Mouse (Mus musculus): ENCODE measurements at regions not wholly inside any gene's neighbourhood (a gene's known extent, or its start where the extent isn't known, plus 50 kb on each side); places are given as distances from the start of the nearest gene placed in this dataset.

GRCm38 (mm10) chr1:143001112-143001511 lies 639.4 kb upstream of the B3galt2 start:
- no peak overlapping the region for H3K27ac ChIP-seq
- no peaks in the 10 kb centered on the region for H3K36me3 ChIP-seq
- no peaks in the 10 kb centered on the region for H3K9me3 ChIP-seq
- H3K4me1 ChIP-seq (replicated peaks) = no peaks in the 10 kb centered on the region
- 86% methylated on average over 3 of the region's 3 CpGs for WGBS
- H3K27me3 ChIP-seq (ENCODE audit: insufficient read depth, poor library complexity, severe bottlenecking) = no peaks in the 10 kb centered on the region
- H3K4me3 ChIP-seq = no peak overlapping the region
- no peak for DNase-seq (ENCODE audit: low spot score)

DNA sequence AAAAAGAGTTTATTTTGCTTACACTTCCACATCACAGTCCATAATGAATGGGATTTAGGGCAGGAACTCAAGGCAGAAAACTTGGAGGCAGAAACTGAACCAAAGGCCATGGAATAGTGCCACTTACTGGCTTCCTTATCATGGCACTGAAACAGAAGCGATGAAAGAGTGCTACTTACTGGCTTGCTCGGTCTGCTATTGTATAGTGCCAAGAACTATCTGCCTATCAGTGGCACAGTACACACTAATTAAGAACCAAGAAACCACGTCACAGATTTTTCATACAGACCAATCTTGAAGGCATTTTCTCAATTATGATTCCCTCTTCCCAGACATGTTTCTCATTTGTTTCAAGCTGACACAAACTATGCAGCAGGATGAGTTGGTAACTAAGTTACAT lies 634.4 kb upstream of the B3galt2 start:
- H3K36me3 ChIP-seq = no peaks in the 10 kb centered on the region
- no peak overlapping the region for H3K4me3 ChIP-seq
- no peaks in the 10 kb centered on the region for H3K9me3 ChIP-seq
- H3K27me3 ChIP-seq (ENCODE audit: insufficient read depth, poor library complexity, severe bottlenecking) = no peaks in the 10 kb centered on the region
- H3K4me1 ChIP-seq (replicated peaks) = no peaks in the 10 kb centered on the region
- 89% methylated on average over 3 of the region's 3 CpGs for WGBS
- DNase-seq (ENCODE audit: low spot score) = no peak
- H3K27ac ChIP-seq = no peak overlapping the region

GRCm38 (mm10) chr1:143019982-143020381 lies 620.5 kb upstream of the B3galt2 start:
- Histone ChIP-seq H3K27ac (no peak overlapping the region), H3K27me3 (ENCODE audit: insufficient read depth, poor library complexity, severe bottlenecking) (no peaks in the 10 kb centered on the region), H3K36me3 (no peaks in the 10 kb centered on the region), H3K4me1 (replicated peaks) (no peaks in the 10 kb centered on the region), H3K4me3 (no peak overlapping the region), H3K9me3 (no peaks in the 10 kb centered on the region)
- DNase-seq (ENCODE audit: low spot score) = no peak
- WGBS = 86% methylated on average over 2 of the region's 2 CpGs

GRCm38 (mm10) chr1:143053161-143053560 lies 587.3 kb upstream of the B3galt2 start:
- Histone ChIP-seq H3K4me1 (replicated peaks) (no peaks in the 10 kb centered on the region), H3K9me3 (no peaks in the 10 kb centered on the region), H3K4me3 (no peak overlapping the region), H3K27me3 (ENCODE audit: insufficient read depth, poor library complexity, severe bottlenecking) (no peaks in the 10 kb centered on the region), H3K27ac (no peak overlapping the region), H3K36me3 (no peaks in the 10 kb centered on the region)
- 86% methylated on average over 2 of the region's 2 CpGs for WGBS
- DNase-seq (ENCODE audit: low spot score) = no peak

GRCm38 (mm10) chr1:143053599-143053998 lies 586.9 kb upstream of the B3galt2 start:
- no peak for DNase-seq (ENCODE audit: low spot score)
- Histone ChIP-seq H3K36me3 (no peaks in the 10 kb centered on the region), H3K4me3 (no peak overlapping the region), H3K9me3 (no peaks in the 10 kb centered on the region), H3K27me3 (ENCODE audit: insufficient read depth, poor library complexity, severe bottlenecking) (no peaks in the 10 kb centered on the region), H3K4me1 (replicated peaks) (no peaks in the 10 kb centered on the region), H3K27ac (no peak overlapping the region)
- WGBS = 95% methylated on average over 2 of the region's 2 CpGs

DNA sequence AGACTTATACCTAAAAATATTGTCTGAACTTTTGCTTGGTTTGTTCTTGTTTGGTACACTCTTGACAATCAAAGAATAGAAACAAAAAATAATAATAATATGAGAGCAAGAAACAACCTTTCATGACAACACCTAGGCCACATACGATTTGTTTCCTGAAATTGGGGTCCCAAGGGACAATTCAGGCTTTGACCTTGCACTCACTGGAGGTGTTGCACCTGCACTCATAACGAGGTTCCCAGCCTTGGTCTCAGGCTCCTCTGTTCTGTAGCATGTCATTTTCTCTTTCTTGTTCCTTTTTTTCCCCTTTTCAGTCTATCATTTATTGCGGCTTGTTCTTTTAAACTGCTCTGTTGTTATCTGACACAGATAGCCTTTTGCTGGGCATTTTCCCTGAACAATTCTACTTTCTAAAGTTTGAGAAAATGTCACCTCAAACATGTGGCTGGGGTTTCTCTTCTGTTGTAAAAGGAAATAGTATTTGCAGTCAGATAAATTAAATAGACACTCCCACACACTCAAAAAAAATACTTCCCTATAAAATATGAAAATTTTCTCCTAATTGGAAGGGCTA lies 585.9 kb upstream of the B3galt2 start:
- Histone ChIP-seq H3K27me3 (ENCODE audit: insufficient read depth, poor library complexity, severe bottlenecking) (no peaks in the 10 kb centered on the region), H3K36me3 (no peaks in the 10 kb centered on the region), H3K9me3 (no peaks in the 10 kb centered on the region), H3K27ac (no peak overlapping the region), H3K4me3 (no peak overlapping the region), H3K4me1 (replicated peaks) (peaks cover 4% of the 10 kb centered on the region; the same call in 1 of the 2 replicates)
- WGBS = 73% methylated on average over 3 of the region's 3 CpGs
- no peak for DNase-seq (ENCODE audit: low spot score)

DNA sequence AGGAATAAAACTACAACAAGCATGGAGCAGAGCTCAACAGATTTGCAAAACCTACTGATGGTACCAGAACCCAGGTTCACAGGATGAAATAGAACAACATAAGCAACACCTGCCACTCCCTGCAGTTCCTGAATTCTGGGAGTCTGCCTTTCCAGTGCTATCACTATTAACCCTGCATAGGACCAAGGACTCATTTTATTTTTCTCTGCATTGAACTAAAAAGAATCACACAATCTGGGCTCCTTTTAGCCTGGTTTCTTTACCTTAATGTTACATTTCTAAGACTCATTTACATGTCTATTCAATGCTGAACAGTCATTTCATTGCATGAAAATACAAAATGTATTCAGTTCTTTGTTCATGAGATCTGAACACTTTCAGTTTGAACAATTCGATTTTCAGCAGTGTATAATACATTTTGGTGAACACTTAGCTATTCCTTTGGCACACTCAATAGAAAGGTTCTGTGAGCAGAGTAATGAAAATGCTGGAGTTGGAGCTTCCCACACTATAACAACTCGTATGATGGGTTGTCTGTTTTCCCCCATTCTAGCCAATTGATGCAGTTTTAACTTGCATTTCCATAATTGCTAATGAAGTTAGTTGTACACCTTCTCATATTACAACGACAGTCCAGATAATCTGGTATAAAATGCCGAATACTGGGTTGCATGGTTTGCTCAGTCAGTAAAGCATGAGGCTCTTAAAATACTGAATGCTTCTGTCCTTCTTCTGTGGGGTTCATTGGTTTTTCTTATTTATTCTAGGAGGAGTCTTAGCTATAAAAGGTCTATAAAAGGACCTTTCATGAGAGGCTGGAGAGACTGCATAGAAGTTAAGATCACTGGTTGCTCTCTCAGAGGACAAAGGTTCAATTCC lies 579.5 kb upstream of the B3galt2 start:
- no peak overlapping the region for H3K4me3 ChIP-seq
- no peak for DNase-seq (ENCODE audit: low spot score)
- H3K27me3 ChIP-seq (ENCODE audit: insufficient read depth, poor library complexity, severe bottlenecking) = no peaks in the 10 kb centered on the region
- no peaks in the 10 kb centered on the region for H3K36me3 ChIP-seq
- 58% methylated on average over 4 of the region's 4 CpGs for WGBS
- H3K27ac ChIP-seq = no peak overlapping the region
- H3K4me1 ChIP-seq (replicated peaks) = peaks cover 17% of the 10 kb centered on the region; the same call in 1 of the 2 replicates
- H3K9me3 ChIP-seq = no peaks in the 10 kb centered on the region

GRCm38 (mm10) chr1:143065493-143065892 lies 575.0 kb upstream of the B3galt2 start:
- H3K4me1 ChIP-seq (replicated peaks) = peaks cover 8% of the 10 kb centered on the region; the same call in 1 of the 2 replicates
- H3K36me3 ChIP-seq = no peaks in the 10 kb centered on the region
- no peaks in the 10 kb centered on the region for H3K27me3 ChIP-seq (ENCODE audit: insufficient read depth, poor library complexity, severe bottlenecking)
- H3K9me3 ChIP-seq = no peaks in the 10 kb centered on the region
- H3K4me3 ChIP-seq = no peak overlapping the region
- no peak overlapping the region for H3K27ac ChIP-seq
- DNase-seq (ENCODE audit: low spot score) = no peak

- Histone ChIP-seq H3K27ac (no peak overlapping the region), H3K27me3 (ENCODE audit: insufficient read depth, poor library complexity, severe bottlenecking) (no peaks in the 10 kb centered on the region), H3K36me3 (no peaks in the 10 kb centered on the region), H3K4me3 (no peak overlapping the region), H3K9me3 (no peaks in the 10 kb centered on the region), H3K4me1 (replicated peaks) (no peaks in the 10 kb centered on the region)
- no peak for DNase-seq (ENCODE audit: low spot score)
- WGBS = 91% methylated on average over 3 of the region's 3 CpGs
Measured at GRCm38 (mm10) chr1:143071781-143072382, 568.6 kb upstream of the B3galt2 start.

DNA sequence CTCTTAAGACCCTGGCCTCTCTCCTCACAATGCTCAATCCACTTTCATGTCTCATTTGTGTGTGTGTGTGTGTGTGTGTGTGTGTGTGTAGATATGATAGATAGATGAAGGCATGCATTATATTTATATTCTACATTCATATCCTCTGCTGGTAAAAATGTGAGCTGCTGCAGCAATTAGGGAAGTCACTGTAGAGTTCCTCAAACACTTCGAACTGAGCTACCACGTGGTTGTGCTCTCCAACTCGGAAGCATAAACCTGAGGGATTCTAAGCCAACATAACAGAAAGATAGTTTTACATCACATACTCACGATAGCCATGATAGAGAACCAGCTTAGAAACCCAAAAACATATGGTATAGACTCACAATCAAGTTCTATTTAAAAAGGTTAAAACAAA lies 565.5 kb upstream of the B3galt2 start:
- Histone ChIP-seq H3K27me3 (ENCODE audit: insufficient read depth, poor library complexity, severe bottlenecking) (no peaks in the 10 kb centered on the region), H3K9me3 (no peaks in the 10 kb centered on the region), H3K4me3 (no peak overlapping the region), H3K36me3 (no peaks in the 10 kb centered on the region), H3K4me1 (replicated peaks) (no peaks in the 10 kb centered on the region), H3K27ac (no peak overlapping the region)
- no peak for DNase-seq (ENCODE audit: low spot score)
- 87% methylated on average over 4 of the region's 4 CpGs for WGBS

GRCm38 (mm10) chr1:143080441-143080840 lies 560.0 kb upstream of the B3galt2 start:
- H3K27me3 ChIP-seq (ENCODE audit: insufficient read depth, poor library complexity, severe bottlenecking) = no peaks in the 10 kb centered on the region
- DNase-seq (ENCODE audit: low spot score) = no peak
- no peaks in the 10 kb centered on the region for H3K36me3 ChIP-seq
- H3K4me1 ChIP-seq (replicated peaks) = no peaks in the 10 kb centered on the region
- 91% methylated on average over 2 of the region's 2 CpGs for WGBS
- H3K9me3 ChIP-seq = no peaks in the 10 kb centered on the region
- no peak overlapping the region for H3K4me3 ChIP-seq
- no peak overlapping the region for H3K27ac ChIP-seq

DNA sequence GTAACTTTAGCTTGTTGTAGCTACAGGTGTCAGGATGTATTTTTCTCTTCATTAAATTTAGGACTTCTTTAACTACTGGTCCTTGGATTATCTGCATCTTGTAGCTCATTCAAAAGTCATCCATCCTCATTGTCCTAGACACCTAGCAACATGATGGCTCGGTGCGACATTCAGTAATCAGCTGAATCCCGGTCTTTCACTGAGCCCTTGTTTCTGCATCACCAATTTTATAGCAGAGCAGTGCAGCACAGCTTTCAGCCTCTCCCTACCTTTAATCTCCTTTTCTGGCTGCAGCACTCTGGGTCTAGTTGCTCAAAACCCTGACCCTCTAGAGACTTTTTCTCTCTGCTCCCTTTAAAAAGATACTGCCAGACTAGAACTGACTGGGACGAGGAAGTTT lies 543.6 kb upstream of the B3galt2 start:
- H3K27me3 ChIP-seq (ENCODE audit: insufficient read depth, poor library complexity, severe bottlenecking) = no peaks in the 10 kb centered on the region

DNA sequence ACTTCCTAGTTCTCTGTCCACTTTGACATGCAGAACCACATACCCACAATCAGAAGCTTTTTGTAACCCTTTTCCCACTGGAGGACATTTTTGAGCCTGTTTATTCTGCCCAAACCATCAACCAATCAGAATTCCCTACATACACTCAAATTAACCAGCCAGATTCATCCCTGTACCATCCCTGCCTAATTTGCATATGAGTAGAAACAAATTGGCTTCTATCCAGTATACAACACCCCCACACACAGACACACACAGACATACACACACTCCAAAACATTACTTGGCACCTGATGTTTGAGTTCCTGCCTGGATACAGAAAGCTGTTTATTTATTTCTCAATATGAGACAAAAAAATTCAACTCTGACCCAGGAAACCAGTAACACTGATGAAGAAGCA lies 542.2 kb upstream of the B3galt2 start:
- no peak for DNase-seq (ENCODE audit: low spot score)
- Histone ChIP-seq H3K4me3 (no peak overlapping the region), H3K27ac (no peak overlapping the region), H3K36me3 (no peaks in the 10 kb centered on the region), H3K27me3 (ENCODE audit: insufficient read depth, poor library complexity, severe bottlenecking) (no peaks in the 10 kb centered on the region), H3K4me1 (replicated peaks) (no peaks in the 10 kb centered on the region), H3K9me3 (no peaks in the 10 kb centered on the region)

More for the DNA sequence above, 543.6 kb upstream of the B3galt2 start:
- Histone ChIP-seq H3K36me3 (no peaks in the 10 kb centered on the region), H3K4me1 (replicated peaks) (no peaks in the 10 kb centered on the region), H3K9me3 (no peaks in the 10 kb centered on the region), H3K4me3 (no peak overlapping the region), H3K27ac (no peak overlapping the region)
- no peak for DNase-seq (ENCODE audit: low spot score)
- WGBS = 90% methylated on average over 4 of the region's 4 CpGs

All from hindbrain, embryonic 10.5 days (tissue).